Mouse (Mus musculus): ENCODE data around the gene Upk2.

GRCm38 (mm10) chr9:44486335-44486734 is 31.6 kb upstream of the Upk2 start:
- TF ChIP-seq CTCF (IDR thresholded peaks at IDR 0.05; ENCODE audit: low read depth, low read length) (no peak), POLR2A (IDR thresholded peaks at IDR 0.05; ENCODE audit: extremely low read depth, insufficient read depth, low read length) (peak; percentile 40; the same call in 1 of the 2 replicates)

All from liver, adult 2 months (tissue).